Comparison of ENCODE assay signal across 7 mouse cellular contexts in genomic region chr5:123344628-123344962, GRCm38 (mm10). TPM values are rescaled to one million over a fixed set of nuclear protein-coding genes. Genes with fewer than 3 reads are reported as not detected.
DNase-seq lines count a peak whose midpoint lies in the region; ATAC-seq and TF ChIP-seq lines count a peak whose summit lies in the region.

No protein-coding gene starts in this region.

- peaks cover 2% of the 10 kb centered on the region; the same call in 1 of the 2 replicates for H3K27me3 ChIP-seq in testis, adult 2 months (ENCODE audit: control insufficient read depth, insufficient read depth, low read length)
- no peaks in the 10 kb centered on the region for H3K27me3 ChIP-seq in forebrain, embryonic 13.5 days
- no peaks in the 10 kb centered on the region for H3K27me3 ChIP-seq in liver, embryonic 13.5 days

- no peaks in the 10 kb centered on the region for H3K9me3 ChIP-seq in forebrain, embryonic 13.5 days (replicated peaks)
- no peaks in the 10 kb centered on the region for H3K9me3 ChIP-seq in liver, embryonic 13.5 days (replicated peaks)

- H3K4me2 ChIP-seq in forebrain, embryonic 13.5 days: peak overlapping the region; percentile 85
- H3K4me2 ChIP-seq in liver, embryonic 13.5 days: peak overlapping the region; percentile 97

- TF ChIP-seq POLR2A in testis, adult 2 months (IDR thresholded peaks at IDR 0.05; ENCODE audit: control insufficient read depth, low read depth, low read length): no peak

- H3K4me3 ChIP-seq in testis, adult 2 months (ENCODE audit: control insufficient read depth, low read depth, low read length): peak overlapping the region; percentile 86
- peak overlapping the region; percentile 79 for H3K4me3 ChIP-seq in forebrain, embryonic 13.5 days
- peak overlapping the region; percentile 93 for H3K4me3 ChIP-seq in liver, embryonic 13.5 days (replicated peaks)

- H3K4me1 ChIP-seq in testis, adult 2 months (ENCODE audit: control insufficient read depth, insufficient read depth, low read length): peaks cover 26% of the 10 kb centered on the region
- H3K4me1 ChIP-seq in forebrain, embryonic 13.5 days: peaks cover 34% of the 10 kb centered on the region
- peaks cover 47% of the 10 kb centered on the region for H3K4me1 ChIP-seq in liver, embryonic 13.5 days (replicated peaks)

- H3K27ac ChIP-seq in testis, adult 2 months (ENCODE audit: control insufficient read depth, insufficient read depth, low read depth, low read length): no peak overlapping the region
- H3K27ac ChIP-seq in forebrain, embryonic 13.5 days: peak overlapping the region; percentile 99
- peak overlapping the region; percentile 88 for H3K27ac ChIP-seq in liver, embryonic 13.5 days

- under 1% methylated on average over 28 of the region's 51 CpGs for WGBS in forebrain, embryonic 13.5 days
- WGBS in liver, embryonic 13.5 days (ENCODE audit: insufficient replicate concordance): under 1% methylated on average over 51 of the region's 51 CpGs

- no peaks in the 10 kb centered on the region for H3K36me3 ChIP-seq in testis, adult 2 months (ENCODE audit: control insufficient read depth, insufficient read depth, low read length)
- H3K36me3 ChIP-seq in forebrain, embryonic 13.5 days (ENCODE audit: poor library complexity, severe bottlenecking): peaks cover 4% of the 10 kb centered on the region; the same call in 1 of the 2 replicates
- no peaks in the 10 kb centered on the region for H3K36me3 ChIP-seq in liver, embryonic 13.5 days

- peak overlapping the region; percentile 98 for H3K9ac ChIP-seq in forebrain, embryonic 13.5 days
- peak overlapping the region; percentile 92 for H3K9ac ChIP-seq in liver, embryonic 13.5 days

- no peak for TF ChIP-seq CTCF in testis, adult 2 months (IDR thresholded peaks at IDR 0.05; ENCODE audit: control insufficient read depth, insufficient read depth, insufficient replicate concordance, low read depth, low read length)

- DNase-seq in testis, postnatal 10 days (ENCODE audit: low spot score): no peak
- no peak for DNase-seq in liver, embryonic 13.5 days
- DNase-seq in right cerebral cortex, postnatal 25 days: no peak

- ATAC-seq in forebrain, embryonic 13.5 days: peak; percentile 41
- peak; percentile 30 for ATAC-seq in liver, embryonic 13.5 days (ENCODE audit: low read depth)
- ATAC-seq in CD4-positive, CD25-positive, alpha-beta regulatory T cell, adult 4 months: no peak
- ATAC-seq in frontal cortex, adult (ENCODE audit: low TSS enrichment): no peak

RNA-seq across cellular contexts. Expression of gene Bcl7a, which starts 1.0 kb away (rescaled TPM):
- 0.73 and 0.88 TPM in 2 replicates for polyA plus RNA-seq in testis, adult 2 months (2012; rRNA removed)
- 66.4 and 75.0 TPM in 2 replicates for polyA plus RNA-seq in forebrain, embryonic 13.5 days (2015; fragmentation: Nextera tagmentation; extraction: Ambion mirVana)
- 6.6 and 7.9 TPM in 2 replicates for polyA plus RNA-seq in liver, embryonic 13.5 days (2015; fragmentation: Nextera tagmentation; extraction: Ambion mirVana)
- polyA plus RNA-seq in CD4-positive, CD25-positive, alpha-beta regulatory T cell, adult 4 months (2017; shearing (Covaris generic)): 1 to 10 TPM; 7.2 to 9.8 TPM

RNA-seq across cellular contexts. Expression of gene Mlxip, which starts 50.0 kb away (rescaled TPM):
- 17.4 and 18.8 TPM in 2 replicates for polyA plus RNA-seq in testis, adult 2 months (2012; rRNA removed)
- polyA plus RNA-seq in forebrain, embryonic 13.5 days (2015; fragmentation: Nextera tagmentation; extraction: Ambion mirVana): 14.0 and 15.0 TPM in 2 replicates
- polyA plus RNA-seq in liver, embryonic 13.5 days (2015; fragmentation: Nextera tagmentation; extraction: Ambion mirVana): 3.2 and 3.6 TPM in 2 replicates
- 10 to 100 TPM; 18.9 to 19.9 TPM for polyA plus RNA-seq in CD4-positive, CD25-positive, alpha-beta regulatory T cell, adult 4 months (2017; shearing (Covaris generic))

Comparison
In these comparisons a context has a peak if more than half of its experiments do, and no peak if none do; other contexts are left out.
1. ATAC-seq: peak in forebrain, embryonic 13.5 days (single experiment) and liver, embryonic 13.5 days (single experiment); none in CD4-positive, CD25-positive, alpha-beta regulatory T cell, adult 4 months (single experiment) and frontal cortex, adult (single experiment).
2. Peak in every context shown above with its lines, with median percentiles within 50 percentile points of each other: H3K4me3 ChIP-seq.